Mouse (Mus musculus): ENCODE measurements at regions not wholly inside any gene's neighbourhood (a gene's known extent, or its start where the extent isn't known, plus 50 kb on each side); places are given as distances from the start of the nearest gene placed in this dataset.

DNA sequence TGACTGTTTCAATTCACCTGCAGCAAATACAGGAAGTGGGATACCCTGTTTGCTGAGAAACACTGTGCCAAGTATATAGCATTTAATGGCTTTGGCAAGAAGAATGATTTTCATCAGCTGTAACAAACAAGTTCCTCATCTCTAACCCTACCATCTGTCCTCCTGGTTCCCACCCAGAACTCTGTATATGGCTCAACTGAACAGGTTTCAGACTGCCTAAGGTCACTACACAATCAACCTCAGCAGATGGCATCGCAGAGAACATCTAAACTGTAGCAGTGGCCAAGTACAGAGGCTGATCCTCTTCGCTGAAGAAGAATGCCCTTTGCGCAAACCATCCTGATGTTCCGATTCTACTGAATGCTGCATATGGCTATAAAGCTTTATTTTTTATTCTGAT is 668.8 kb upstream of the Foxg1 start:
- no peak for DNase-seq

DNA sequence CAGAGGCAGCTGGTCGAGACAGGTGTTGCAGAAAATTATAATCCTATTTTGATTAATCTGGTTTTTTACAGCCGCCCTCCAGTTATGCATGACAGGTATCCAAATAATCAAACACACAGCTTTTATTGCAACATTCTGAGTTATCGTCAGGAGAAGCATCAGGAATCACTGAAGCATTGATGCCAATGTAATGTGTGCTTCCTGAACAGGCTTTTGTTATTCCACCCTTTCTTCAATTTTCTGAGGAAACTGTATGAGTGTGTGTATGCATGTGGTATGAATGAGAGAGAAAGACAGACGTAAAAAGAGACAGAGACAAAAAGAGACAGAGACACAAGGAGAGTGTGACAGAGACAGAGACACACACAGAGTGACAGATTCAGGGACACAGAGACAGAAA is 652.6 kb upstream of the Foxg1 start:
- no peak for DNase-seq

DNA sequence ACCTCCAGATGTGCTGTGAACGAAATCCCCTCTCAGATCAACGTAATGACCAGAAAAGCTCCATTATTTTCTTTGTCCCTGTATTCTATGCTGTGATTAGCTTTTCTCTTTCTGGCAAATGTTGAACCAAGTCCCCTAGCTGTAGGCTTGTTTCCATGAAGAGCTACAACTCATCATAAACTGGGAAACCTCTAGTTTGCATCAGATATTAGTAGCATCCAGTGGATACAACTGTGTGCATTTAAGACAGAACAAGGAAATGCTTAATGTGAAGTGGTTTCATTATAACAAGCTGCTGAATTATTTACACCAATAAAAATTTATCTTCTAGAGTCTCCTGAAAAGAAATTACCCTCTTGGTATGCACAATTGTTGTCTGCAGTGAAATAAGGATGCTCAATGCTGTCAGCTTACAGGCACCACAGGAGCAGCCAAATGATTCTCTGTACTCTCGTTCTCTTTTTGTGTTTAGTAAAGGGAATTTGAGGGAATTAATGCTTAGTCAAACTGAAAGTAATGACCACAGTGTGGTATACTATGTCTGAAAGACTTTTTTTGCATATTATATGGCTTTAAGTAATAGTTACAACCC is 623.6 kb upstream of the Foxg1 start:
- DNase-seq = no peak
